Mouse (Mus musculus) cerebellum, postnatal 36 days (tissue): ENCODE data around the gene Pde4b.
"Not testable (repeated sequence)": the region's sequence is repeated elsewhere in the genome, so short reads cannot be mapped to it uniquely, and the experiment has no call there.

Experiments
- DNase-seq, 2 experiments: peaks; one replicate each; pipeline ENCODE4 v3.0.0; 2021 to 2022; ENCODE audit warnings: mixed read lengths in 2 of 2

Gene Pde4b

GRCm38 (mm10) chr4:102483354-102484018 is 396.1 kb downstream of the Pde4b start:
- no peak for DNase-seq

DNA sequence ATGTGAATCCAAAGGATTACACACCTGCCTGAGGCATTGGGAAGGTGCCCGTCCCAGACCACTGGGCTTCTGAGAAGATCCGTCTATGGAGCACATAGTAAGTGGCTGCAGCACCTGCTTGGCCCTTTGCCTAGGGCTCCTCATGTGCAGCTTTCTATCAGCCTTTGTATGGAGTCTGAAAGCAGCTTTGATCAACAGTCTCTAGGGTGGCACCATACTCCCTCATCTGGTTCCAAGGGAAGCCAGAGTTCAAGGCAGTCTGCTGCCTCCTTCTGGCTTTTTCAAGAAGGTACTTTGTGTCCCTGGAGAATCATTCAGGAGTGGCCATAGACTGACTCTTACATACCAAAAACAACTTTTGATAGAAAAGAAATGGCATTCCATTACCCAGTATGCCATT is 397.4 kb downstream of the Pde4b start:
- no peak for DNase-seq

- DNase-seq = no peak
Measured at GRCm38 (mm10) chr4:102486134-102486920, 399.0 kb downstream of the Pde4b start.

DNA sequence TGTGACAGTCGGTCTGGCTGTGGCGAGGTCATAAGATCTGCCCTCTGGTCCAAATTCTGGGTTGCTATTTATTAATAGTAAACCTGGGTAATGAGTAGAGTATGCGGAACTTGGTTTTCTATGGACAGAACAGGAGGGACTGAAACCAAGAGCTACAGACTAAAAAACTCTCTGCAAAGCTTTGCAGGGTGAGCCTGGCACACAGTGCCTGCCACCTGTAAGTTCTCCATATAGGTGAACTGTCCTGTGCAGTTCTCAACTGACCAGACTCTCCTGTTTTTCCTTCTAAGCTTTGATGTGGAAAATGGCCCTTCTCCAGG is 399.5 kb downstream of the Pde4b start:
- DNase-seq = no peak

GRCm38 (mm10) chr4:102488000-102488399 is 400.7 kb downstream of the Pde4b start:
- DNase-seq = no peak

DNA sequence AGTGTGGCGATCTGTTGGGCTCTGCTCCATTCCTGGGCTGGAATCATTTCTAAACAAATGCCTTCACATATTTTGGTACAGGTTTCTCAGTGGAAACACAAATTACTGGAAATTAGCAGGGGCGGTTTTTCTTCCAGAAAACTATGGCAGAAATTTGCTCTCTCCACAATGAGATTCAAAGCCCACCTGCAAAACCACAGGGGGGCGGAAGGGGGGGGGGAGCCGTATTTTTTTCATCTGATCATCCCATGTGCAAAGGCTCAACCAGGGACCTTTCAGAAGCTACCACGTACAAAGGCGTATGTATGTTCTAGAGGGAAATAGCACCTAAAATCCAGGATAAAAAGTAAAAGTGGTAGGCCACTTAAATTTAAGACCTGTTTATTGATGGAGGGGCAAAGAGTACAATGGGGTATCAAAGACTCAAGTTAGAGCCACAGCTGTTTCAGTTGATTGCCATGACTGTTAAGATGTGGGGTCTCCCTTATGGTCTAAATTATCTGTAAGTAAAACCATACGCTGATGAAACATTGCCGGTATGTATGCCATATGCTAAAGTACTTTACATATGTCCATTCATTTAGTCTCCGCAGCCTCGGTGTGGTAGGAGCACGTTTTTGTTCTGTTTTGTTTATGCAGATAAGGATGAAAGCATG is 404.3 kb downstream of the Pde4b start:
- no peak for DNase-seq

DNA sequence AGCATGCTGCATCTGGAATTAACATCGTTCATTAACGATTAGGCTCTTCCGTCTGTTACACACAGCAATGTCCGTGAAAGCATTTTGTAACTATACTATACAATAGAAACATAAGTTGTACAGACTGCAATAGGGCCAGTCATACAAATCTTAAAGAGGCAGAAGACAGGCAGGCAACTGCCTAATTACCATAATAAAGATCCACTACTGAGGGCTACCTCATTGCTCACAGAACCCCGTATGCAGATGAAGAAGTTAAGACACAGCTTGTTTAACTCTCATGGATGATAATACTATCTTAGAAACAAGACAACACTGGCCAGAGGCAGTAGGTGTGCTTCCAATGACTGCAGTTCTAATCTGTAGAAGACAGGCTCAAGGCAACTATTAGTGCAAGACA is 405.6 kb downstream of the Pde4b start:
- no peak for DNase-seq

GRCm38 (mm10) chr4:102493342-102494128 is 406.2 kb downstream of the Pde4b start:
- DNase-seq = no peak

DNA sequence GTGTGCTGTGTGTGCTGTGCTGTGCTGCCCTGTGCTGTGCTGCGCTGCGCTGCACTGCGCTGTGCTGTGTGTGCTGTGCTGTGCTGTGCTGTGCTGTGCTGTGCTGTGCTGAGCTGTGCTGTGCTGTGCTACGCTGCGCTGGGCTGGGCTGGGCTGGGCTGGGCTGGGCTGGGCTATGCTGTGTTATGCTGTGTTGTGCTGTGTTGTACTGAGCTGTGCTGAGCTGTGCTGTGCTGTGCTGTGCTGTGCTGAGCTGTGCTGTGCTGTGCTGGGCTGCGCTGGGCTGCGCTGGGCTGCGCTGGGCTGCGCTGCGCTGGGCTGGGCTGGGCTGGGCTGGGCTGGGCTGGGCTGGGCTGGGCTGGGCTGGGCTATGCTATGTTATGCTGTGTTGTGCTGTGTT is 406.9 kb downstream of the Pde4b start:
- DNase-seq = not testable (repeated sequence)

DNA sequence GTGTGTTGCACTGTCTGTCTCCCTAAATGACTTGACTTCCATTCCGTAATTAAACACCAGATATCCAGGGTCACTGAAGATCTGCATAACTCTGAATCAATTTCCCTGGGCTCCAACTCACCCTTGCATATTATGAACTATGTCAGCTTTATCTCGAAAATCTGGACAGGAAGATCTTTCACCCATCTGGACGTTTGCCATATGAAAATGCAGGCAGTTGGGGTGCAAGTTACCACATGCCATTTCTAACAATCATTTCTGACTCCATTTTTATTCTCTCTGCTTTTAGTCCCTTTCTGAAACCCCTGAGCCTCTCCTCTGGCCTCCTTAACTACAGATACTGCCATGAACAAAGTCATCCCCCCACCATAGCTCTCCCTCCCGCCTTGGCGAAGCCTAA is 407.7 kb downstream of the Pde4b start:
- DNase-seq = no peak

- no peak for DNase-seq
Measured at GRCm38 (mm10) chr4:102495474-102495873, 408.1 kb downstream of the Pde4b start.

DNA sequence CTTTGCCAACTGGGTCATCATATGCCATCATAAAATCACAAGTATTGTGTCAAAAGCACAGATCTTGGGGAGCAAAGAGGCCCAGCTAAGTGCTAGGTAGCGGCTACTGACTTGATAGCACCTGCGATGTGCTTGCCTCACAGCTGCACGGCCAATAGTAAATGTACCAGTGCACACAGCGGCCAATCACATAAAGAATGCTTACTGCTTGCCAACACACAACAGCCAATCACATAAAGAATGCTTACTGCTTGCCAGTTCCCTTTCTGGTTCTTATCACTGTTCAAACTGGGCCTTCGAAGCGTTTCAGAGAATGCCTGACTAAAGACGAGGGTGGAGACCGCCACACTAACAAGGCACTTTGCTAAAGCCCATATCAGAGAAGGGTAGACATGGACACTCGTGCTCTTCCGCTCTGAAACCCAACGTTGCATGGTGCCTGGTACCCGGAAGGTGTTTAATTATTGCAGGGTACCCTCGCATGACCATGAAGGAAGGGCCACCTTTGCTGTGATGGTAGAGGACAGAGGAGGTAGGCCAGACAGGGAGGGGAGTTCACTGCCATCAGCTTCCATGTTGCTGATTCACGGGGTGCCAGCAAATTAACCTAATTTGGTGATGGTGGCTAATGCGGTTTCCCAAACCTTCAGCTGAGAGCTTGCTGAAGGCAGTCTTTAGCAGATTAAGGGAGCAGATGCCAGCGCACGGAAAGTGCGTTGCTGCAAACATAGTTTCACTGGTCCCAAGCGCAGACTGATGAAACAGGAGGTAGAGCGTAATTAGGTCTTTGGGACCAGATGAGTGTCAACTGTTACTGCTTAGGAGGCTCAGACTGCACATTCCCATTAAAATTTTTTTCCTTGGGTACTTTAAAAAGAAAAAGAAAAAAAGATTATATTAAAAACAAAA is 409.2 kb downstream of the Pde4b start:
- no peak for DNase-seq

GRCm38 (mm10) chr4:102497221-102497620 is 409.9 kb downstream of the Pde4b start:
- DNase-seq = no peak

DNA sequence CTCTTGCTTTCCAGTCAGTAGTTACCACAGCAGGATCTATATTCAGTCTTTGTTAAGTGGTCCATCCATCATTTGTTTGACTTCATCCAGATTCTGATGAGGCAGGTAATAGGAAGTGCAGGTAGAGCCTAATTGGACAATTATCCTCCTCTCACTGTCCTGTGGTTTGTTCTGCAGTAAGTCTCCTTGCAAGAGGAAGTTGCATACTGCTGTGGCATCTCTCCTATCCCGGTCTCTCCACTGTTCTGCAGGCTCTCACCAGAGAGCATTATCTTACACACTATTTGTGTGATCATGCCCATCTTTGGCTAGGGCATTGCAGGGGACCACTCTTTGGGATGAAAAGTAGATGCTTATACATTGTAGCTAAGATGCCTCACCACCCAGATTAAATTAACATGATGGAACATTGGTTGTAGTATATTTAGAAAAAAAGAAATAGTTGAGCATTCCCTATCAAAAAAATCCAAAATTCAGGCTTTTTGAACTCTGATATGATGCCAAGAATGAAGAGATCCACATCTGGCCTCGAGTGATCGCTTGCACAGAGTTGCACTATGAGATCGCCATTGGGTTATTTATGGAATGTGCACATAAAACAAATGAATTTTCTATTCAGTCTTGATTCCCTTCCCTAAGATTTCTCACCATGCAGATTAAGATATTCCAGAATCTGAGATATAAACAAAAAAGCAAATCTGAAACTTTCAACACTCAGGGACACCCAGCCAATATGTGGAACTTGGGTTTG is 411.0 kb downstream of the Pde4b start:
- no peak for DNase-seq

GRCm38 (mm10) chr4:102498920-102499316 is 411.6 kb downstream of the Pde4b start:
- DNase-seq = no peak

- no peak for DNase-seq
Measured at GRCm38 (mm10) chr4:102505714-102506113, 418.4 kb downstream of the Pde4b start.

DNA sequence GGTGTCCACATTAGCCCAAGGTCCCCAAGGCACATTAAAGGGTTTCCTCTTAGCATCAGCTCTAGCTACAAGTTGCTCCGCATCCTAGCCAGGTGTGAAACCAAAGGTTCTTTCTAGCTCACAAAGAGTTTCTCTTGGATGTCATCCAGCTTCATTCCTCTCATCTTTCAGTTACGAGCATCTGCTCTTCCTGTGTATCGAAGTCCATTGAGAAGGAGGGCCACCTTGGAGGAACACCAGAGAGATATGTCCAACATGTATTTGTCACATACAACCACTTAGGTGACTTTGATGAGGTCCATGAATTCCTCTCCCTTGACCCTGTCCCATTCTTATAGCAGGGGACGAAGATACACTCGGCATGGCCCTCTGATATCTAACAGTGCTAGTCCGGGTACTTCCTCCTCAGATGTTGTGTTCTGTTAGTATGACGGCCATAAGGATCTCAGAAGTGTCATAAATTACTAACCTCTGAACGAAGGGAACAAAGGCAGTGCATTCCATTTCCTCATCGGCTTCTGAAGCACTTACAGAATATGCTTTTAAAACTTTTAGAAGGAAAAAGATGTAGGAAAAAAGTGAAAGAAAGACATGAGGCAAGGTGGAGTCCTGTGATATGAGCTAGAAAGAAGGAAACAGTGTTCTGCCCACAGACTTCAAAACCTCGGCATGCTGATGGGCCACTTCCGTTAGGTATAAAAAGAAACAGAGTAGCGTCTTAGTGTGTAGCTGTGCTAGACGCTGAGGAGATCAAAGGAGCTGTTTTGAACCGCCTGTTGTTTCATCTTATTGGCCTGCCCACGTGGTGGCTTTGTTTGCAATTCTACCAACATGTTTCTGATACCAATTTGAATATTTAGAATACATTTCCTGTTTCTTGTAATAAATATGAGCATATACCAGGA is 419.3 kb downstream of the Pde4b start:
- no peak for DNase-seq

- DNase-seq = no peak
Measured at GRCm38 (mm10) chr4:102507344-102507743, 420.0 kb downstream of the Pde4b start.

DNA sequence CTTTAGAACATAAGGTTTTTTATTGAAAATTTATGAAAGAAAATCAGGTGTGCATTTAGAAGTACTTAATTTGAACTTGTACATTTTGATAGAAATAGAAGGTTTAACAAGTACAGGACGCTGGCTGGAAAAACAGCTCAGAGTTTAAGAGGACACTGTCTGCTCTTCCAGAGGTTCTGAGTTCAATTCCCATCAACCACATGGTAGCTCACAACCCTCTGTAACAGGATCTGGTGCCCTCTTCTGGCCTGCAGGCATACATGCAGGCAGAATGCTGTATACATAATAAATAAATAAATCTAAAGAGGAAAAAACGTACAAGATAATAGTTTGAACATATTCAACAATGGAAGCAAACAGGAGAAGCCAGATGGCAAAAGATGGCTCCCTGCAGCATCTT is 420.4 kb downstream of the Pde4b start:
- no peak for DNase-seq

GRCm38 (mm10) chr4:102510061-102510460 is 422.7 kb downstream of the Pde4b start:
- DNase-seq = no peak
